Mouse (Mus musculus): ENCODE results near the gene Ppfia2. TPM values are rescaled to one million over a fixed set of nuclear protein-coding genes. Genes with fewer than 3 reads are reported as not detected.

Ppfia2 gene
- polyA plus RNA-seq, 1 experiment = not detected

DNA sequence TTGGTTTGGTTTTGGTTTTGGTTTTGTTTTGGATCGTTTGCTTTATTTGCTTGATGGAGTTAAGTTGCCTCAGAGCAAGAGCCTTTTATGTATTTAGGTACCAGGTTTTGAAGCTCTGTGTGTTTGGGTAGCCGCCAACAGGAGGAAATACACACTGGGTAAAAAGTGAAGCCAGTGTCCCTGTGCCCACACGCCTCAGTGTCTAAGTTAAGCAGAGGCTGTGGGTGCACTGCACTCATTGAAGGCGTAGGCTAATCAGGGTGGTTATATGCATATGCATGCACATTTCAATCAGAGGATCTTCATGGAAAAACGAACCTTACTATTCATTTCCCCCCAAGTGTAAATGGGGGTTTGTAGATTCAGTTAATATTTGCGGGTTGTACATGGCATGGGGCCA is 290.9 kb downstream of the Ppfia2 start:
- no peak overlapping the region for H3K4me3 ChIP-seq

DNA sequence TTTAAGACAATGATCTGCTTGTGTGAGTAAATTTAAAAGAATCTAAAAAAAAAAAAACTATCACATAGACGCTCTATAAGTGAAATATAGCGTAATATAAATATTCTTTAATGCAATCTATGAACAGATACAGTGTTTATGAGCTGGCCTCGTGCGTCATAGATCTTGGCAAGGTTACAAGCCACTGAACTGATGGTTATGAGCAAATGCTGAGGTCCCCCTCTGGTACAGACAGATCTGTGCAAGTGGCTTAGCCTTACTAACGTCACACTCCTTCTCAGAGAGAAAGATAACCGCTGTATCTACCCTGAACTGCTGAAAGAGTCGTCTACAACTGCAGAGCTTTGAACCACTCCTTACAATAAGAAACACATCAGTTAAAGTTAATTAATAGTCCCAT is 293.6 kb downstream of the Ppfia2 start:
- Histone ChIP-seq H3K27me3 (ENCODE audit: control insufficient read depth, insufficient read depth, insufficient read length) (no peaks in the 10 kb centered on the region), H3K4me2 (ENCODE audit: low read depth) (peak overlapping the region; percentile 27), H3K4me3 (no peak overlapping the region), H3ac (ENCODE audit: control insufficient read depth, insufficient read length) (no peak overlapping the region), H3K79me2 (ENCODE audit: control insufficient read depth, insufficient read depth) (no peaks in the 10 kb centered on the region), H3K36me3 (ENCODE audit: control insufficient read depth, insufficient read depth) (no peaks in the 10 kb centered on the region)
- TF ChIP-seq MAX (IDR thresholded peaks at IDR 0.05; ENCODE audit: low read depth) (no peak), POLR2AphosphoS2 (IDR thresholded peaks at IDR 0.05; ENCODE audit: insufficient read length, low read depth) (no peak), POLR2A (IDR thresholded peaks at IDR 0.05; ENCODE audit: insufficient read length, low read depth) (no peak), MYOG (IDR thresholded peaks at IDR 0.05; ENCODE audit: control insufficient read depth in 1 of 3, insufficient read depth in 1 of 3, insufficient read length in 2 of 3, low read depth in 2 of 3) (no peak)

More for the DNA sequence above, 290.9 kb downstream of the Ppfia2 start:
- H3K27me3 ChIP-seq (ENCODE audit: control insufficient read depth, insufficient read depth, insufficient read length) = no peaks in the 10 kb centered on the region
- H3K79me2 ChIP-seq (ENCODE audit: control insufficient read depth, insufficient read depth) = no peaks in the 10 kb centered on the region
- no peaks in the 10 kb centered on the region for H3K36me3 ChIP-seq (ENCODE audit: control insufficient read depth, insufficient read depth)
- no peak overlapping the region for H3ac ChIP-seq (ENCODE audit: control insufficient read depth, insufficient read length)
- TF ChIP-seq MAX (IDR thresholded peaks at IDR 0.05; ENCODE audit: low read depth) = no peak
- no peak for TF ChIP-seq TCF12 (IDR thresholded peaks at IDR 0.05; ENCODE audit: insufficient read depth, poor library complexity, severe bottlenecking)
- no peak for TF ChIP-seq MYOG (IDR thresholded peaks at IDR 0.05; ENCODE audit: control insufficient read depth in 1 of 3, insufficient read depth in 1 of 3, insufficient read length in 2 of 3, low read depth in 2 of 3)
- no peak for TF ChIP-seq E2F4 (IDR thresholded peaks at IDR 0.05; ENCODE audit: insufficient read depth)
- no peak for TF ChIP-seq CEBPB (IDR thresholded peaks at IDR 0.05; ENCODE audit: insufficient read depth, poor library complexity, severe bottlenecking)
- TF ChIP-seq SRF (IDR thresholded peaks at IDR 0.05; ENCODE audit: control insufficient read depth, insufficient read length, low read depth) = no peak
- no peak for TF ChIP-seq TCF3 (IDR thresholded peaks at IDR 0.05; ENCODE audit: insufficient read length, low read depth)
- no peak for TF ChIP-seq POLR2AphosphoS2 (IDR thresholded peaks at IDR 0.05; ENCODE audit: insufficient read length, low read depth)
- no peak for TF ChIP-seq REST (IDR thresholded peaks at IDR 0.05; ENCODE audit: insufficient read depth, insufficient read length)
- TF ChIP-seq POLR2A (IDR thresholded peaks at IDR 0.05; ENCODE audit: insufficient read length, low read depth) = no peak
- no peak for TF ChIP-seq USF1 (IDR thresholded peaks at IDR 0.05; ENCODE audit: low read depth)
- no peak for TF ChIP-seq MYOD1 (IDR thresholded peaks at IDR 0.05; ENCODE audit: control insufficient read depth in 1 of 3, insufficient read length in 2 of 3, low read depth in 2 of 3)
- H3K4me2 ChIP-seq (ENCODE audit: low read depth) = no peak overlapping the region

DNA sequence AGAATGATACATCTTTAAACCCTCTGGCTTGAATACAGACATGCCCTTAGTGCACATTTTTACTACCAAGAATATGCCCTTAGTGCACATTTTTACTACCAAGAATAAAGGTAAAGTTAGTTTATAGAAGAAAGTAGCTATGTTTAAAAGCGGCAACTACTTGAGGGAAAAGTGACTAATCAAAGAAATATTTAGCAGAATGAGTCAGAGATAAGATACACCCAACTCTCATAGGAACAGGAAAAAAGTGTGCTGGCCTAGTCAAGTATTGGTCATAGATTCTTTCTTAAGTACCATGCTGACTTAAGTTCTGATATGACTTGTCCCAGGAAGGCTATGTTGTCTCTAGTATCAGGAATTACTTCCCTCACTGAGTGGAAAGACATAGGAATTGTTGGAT is 305.4 kb downstream of the Ppfia2 start:
- peak overlapping the region; percentile 36 for H3K4me2 ChIP-seq (ENCODE audit: low read depth)
- H3K27me3 ChIP-seq (ENCODE audit: control insufficient read depth, insufficient read depth, insufficient read length) = no peaks in the 10 kb centered on the region
- no peak overlapping the region for H3ac ChIP-seq (ENCODE audit: control insufficient read depth, insufficient read length)
- H3K4me3 ChIP-seq = no peak overlapping the region
- no peak for TF ChIP-seq USF1 (IDR thresholded peaks at IDR 0.05; ENCODE audit: low read depth)
- TF ChIP-seq TCF3 (IDR thresholded peaks at IDR 0.05; ENCODE audit: insufficient read length, low read depth) = no peak
- no peak for TF ChIP-seq POLR2AphosphoS2 (IDR thresholded peaks at IDR 0.05; ENCODE audit: insufficient read length, low read depth)
- TF ChIP-seq SRF (IDR thresholded peaks at IDR 0.05; ENCODE audit: control insufficient read depth, insufficient read length, low read depth) = no peak
- no peak for TF ChIP-seq TCF12 (IDR thresholded peaks at IDR 0.05; ENCODE audit: insufficient read depth, poor library complexity, severe bottlenecking)
- TF ChIP-seq MYOG (IDR thresholded peaks at IDR 0.05; ENCODE audit: control insufficient read depth in 1 of 3, insufficient read depth in 1 of 3, insufficient read length in 2 of 3, low read depth in 2 of 3) = no peak
- no peak for TF ChIP-seq REST (IDR thresholded peaks at IDR 0.05; ENCODE audit: insufficient read depth, insufficient read length)
- TF ChIP-seq MYOD1 (IDR thresholded peaks at IDR 0.05; ENCODE audit: control insufficient read depth in 1 of 3, insufficient read length in 2 of 3, low read depth in 2 of 3) = no peak
- no peak for TF ChIP-seq CEBPB (IDR thresholded peaks at IDR 0.05; ENCODE audit: insufficient read depth, poor library complexity, severe bottlenecking)
- no peak for TF ChIP-seq POLR2A (IDR thresholded peaks at IDR 0.05; ENCODE audit: insufficient read length, low read depth)
- TF ChIP-seq MAX (IDR thresholded peaks at IDR 0.05; ENCODE audit: low read depth) = no peak
- no peak for TF ChIP-seq E2F4 (IDR thresholded peaks at IDR 0.05; ENCODE audit: insufficient read depth)
- no peaks in the 10 kb centered on the region for H3K36me3 ChIP-seq (ENCODE audit: control insufficient read depth, insufficient read depth)
- H3K79me2 ChIP-seq (ENCODE audit: control insufficient read depth, insufficient read depth) = no peaks in the 10 kb centered on the region

DNA sequence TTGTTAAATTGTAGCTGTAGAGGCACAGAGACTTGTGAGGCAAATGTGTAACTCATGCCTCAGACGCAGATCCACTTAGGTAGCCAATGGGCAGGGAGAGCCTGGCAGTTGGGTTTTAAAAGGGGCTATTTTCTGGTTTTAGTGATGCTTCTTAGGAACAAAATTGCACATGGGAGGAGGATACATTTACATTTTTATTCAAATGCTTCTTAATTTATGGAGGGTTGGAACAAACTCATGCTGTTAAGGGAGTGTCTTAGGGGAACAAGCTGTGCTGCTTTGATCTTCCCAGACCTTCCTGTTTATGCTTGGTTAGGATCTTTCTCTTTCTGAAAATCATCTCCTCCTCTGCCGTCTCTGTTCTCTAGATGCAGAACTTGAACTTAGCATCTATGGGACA is 345.3 kb downstream of the Ppfia2 start:
- Histone ChIP-seq H3K4me3 (no peak overlapping the region), H3K36me3 (ENCODE audit: control insufficient read depth, insufficient read depth) (no peaks in the 10 kb centered on the region), H3K4me2 (ENCODE audit: low read depth) (no peak overlapping the region), H3K27me3 (ENCODE audit: control insufficient read depth, insufficient read depth, insufficient read length) (no peaks in the 10 kb centered on the region), H3ac (ENCODE audit: control insufficient read depth, insufficient read length) (no peak overlapping the region), H3K79me2 (ENCODE audit: control insufficient read depth, insufficient read depth) (no peaks in the 10 kb centered on the region)
- no peak for TF ChIP-seq USF1 (IDR thresholded peaks at IDR 0.05; ENCODE audit: low read depth)
- TF ChIP-seq TCF3 (IDR thresholded peaks at IDR 0.05; ENCODE audit: insufficient read length, low read depth) = no peak
- no peak for TF ChIP-seq MYOD1 (IDR thresholded peaks at IDR 0.05; ENCODE audit: control insufficient read depth in 1 of 3, insufficient read length in 2 of 3, low read depth in 2 of 3)
- no peak for TF ChIP-seq TCF12 (IDR thresholded peaks at IDR 0.05; ENCODE audit: insufficient read depth, poor library complexity, severe bottlenecking)
- TF ChIP-seq MAX (IDR thresholded peaks at IDR 0.05; ENCODE audit: low read depth) = no peak
- TF ChIP-seq POLR2AphosphoS2 (IDR thresholded peaks at IDR 0.05; ENCODE audit: insufficient read length, low read depth) = no peak
- no peak for TF ChIP-seq E2F4 (IDR thresholded peaks at IDR 0.05; ENCODE audit: insufficient read depth)
- TF ChIP-seq POLR2A (IDR thresholded peaks at IDR 0.05; ENCODE audit: insufficient read length, low read depth) = no peak
- TF ChIP-seq MYOG (IDR thresholded peaks at IDR 0.05; ENCODE audit: control insufficient read depth in 1 of 3, insufficient read depth in 1 of 3, insufficient read length in 2 of 3, low read depth in 2 of 3) = no peak
- no peak for TF ChIP-seq CEBPB (IDR thresholded peaks at IDR 0.05; ENCODE audit: insufficient read depth, poor library complexity, severe bottlenecking)
- no peak for TF ChIP-seq SRF (IDR thresholded peaks at IDR 0.05; ENCODE audit: control insufficient read depth, insufficient read length, low read depth)
- TF ChIP-seq REST (IDR thresholded peaks at IDR 0.05; ENCODE audit: insufficient read depth, insufficient read length) = no peak

DNA sequence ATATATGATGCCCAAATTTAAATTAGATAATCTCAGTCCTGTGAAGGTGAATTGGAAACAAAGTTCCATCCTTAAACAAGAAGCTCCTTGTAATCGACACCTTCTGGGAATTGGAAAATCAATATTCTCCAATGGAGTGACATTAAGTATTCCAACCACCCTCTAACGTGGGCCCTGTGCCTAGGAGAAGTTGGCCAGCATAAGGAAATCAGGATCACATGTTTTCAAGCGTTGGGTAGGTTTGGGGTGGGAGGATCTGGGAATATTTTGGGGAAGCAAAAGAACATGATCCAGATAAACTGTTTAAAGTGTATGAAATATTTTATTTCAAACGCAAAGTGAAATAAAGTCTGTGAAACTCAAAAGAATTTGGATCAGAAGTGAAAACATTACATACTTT is 348.2 kb downstream of the Ppfia2 start:
- no peaks in the 10 kb centered on the region for H3K36me3 ChIP-seq (ENCODE audit: control insufficient read depth, insufficient read depth)
- H3K79me2 ChIP-seq (ENCODE audit: control insufficient read depth, insufficient read depth) = no peaks in the 10 kb centered on the region
- no peak overlapping the region for H3ac ChIP-seq (ENCODE audit: control insufficient read depth, insufficient read length)
- H3K4me3 ChIP-seq = no peak overlapping the region
- H3K4me2 ChIP-seq (ENCODE audit: low read depth) = no peak overlapping the region
- TF ChIP-seq MYOD1 (IDR thresholded peaks at IDR 0.05; ENCODE audit: control insufficient read depth in 1 of 3, insufficient read length in 2 of 3, low read depth in 2 of 3) = no peak
- no peak for TF ChIP-seq MYOG (IDR thresholded peaks at IDR 0.05; ENCODE audit: control insufficient read depth in 1 of 3, insufficient read depth in 1 of 3, insufficient read length in 2 of 3, low read depth in 2 of 3)
- TF ChIP-seq USF1 (IDR thresholded peaks at IDR 0.05; ENCODE audit: low read depth) = no peak
- TF ChIP-seq E2F4 (IDR thresholded peaks at IDR 0.05; ENCODE audit: insufficient read depth) = no peak
- TF ChIP-seq POLR2AphosphoS2 (IDR thresholded peaks at IDR 0.05; ENCODE audit: insufficient read length, low read depth) = no peak
- H3K27me3 ChIP-seq (ENCODE audit: control insufficient read depth, insufficient read depth, insufficient read length) = no peaks in the 10 kb centered on the region

Data from myocyte (in vitro differentiated cells).